Mouse (Mus musculus) myocyte (in vitro differentiated cells): Measurements from ENCODE around the gene Rere.

ENCODE experiments used
- E2F4 ChIP-seq: IDR thresholded peaks from one replicate; pipeline ENCODE4 v1.6.1; 2011; ENCODE audit warnings: mild to moderate bottlenecking, control low read depth, moderate library complexity; ENCODE audit not compliant: insufficient read depth
- MYOG ChIP-seq, 3 experiments: IDR thresholded peaks; one replicate each; pipeline ENCODE4 v1.6.1; 2011; ENCODE audit warnings: control low read depth in 2 of 3, low read depth in 2 of 3, mild to moderate bottlenecking in 2 of 3; ENCODE audit not compliant: insufficient read length in 2 of 3, control insufficient read depth in 1 of 3, insufficient read depth in 1 of 3
- POLR2A ChIP-seq: IDR thresholded peaks from one replicate; pipeline ENCODE4 v1.6.1; 2011; ENCODE audit warnings: low read depth, mild to moderate bottlenecking, control low read depth, moderate library complexity; ENCODE audit not compliant: insufficient read length
- POLR2AphosphoS2 ChIP-seq: IDR thresholded peaks from one replicate; pipeline ENCODE4 v1.6.1; 2011; ENCODE audit warnings: low read depth, control low read depth; ENCODE audit not compliant: insufficient read length
- TCF12 ChIP-seq: IDR thresholded peaks from one replicate; pipeline ENCODE4 v1.6.1; 2011; ENCODE audit warnings: mild to moderate bottlenecking, control low read depth; ENCODE audit not compliant: poor library complexity, insufficient read depth, severe bottlenecking
- USF1 ChIP-seq: IDR thresholded peaks from one replicate; pipeline ENCODE4 v1.6.1; 2011; ENCODE audit warnings: low read depth, mild to moderate bottlenecking, control low read depth, moderate library complexity

DNA sequence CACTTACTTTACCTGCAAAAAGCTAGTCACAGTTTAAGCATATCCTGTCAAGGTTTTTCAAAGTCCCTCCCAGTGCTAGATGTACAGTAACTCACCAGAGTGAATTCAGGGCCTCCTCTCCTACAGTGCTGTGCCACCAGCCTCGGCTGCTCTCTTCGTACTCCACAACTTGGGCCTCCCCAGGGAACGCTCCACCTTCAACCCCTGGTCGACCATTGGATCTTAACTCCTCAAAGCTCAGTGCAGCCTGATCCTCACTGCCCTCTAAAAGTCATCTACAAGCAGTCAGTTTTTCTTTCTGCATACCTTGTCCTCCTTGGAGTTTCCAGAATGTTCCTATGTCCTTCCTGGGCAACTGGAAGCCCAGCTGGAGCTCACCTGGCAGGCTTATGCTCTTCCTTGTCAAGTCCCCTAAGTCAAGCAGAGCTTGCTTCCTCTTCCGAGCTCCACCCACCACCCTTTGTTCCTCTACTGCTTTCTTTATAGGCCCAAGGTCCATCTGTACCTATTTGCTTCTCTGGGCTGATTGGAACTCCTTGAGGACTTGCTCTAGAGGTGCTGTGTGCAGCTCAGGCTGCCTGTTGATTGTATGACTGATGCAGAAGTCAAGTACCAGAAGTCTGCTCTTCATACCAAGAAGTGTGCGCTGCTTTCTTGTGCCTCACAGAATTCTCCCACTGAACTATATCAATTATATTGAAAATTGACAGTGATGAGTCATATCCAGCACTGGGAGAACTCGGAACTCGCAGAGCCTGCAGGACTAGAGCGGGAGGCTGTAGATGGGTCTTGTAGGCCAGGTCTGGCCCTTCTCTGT lies 287.1 kb downstream of the Rere start:
- TF ChIP-seq POLR2A (no peak), E2F4 (no peak), POLR2AphosphoS2 (no peak), TCF12 (no peak), USF1 (no peak), MYOG (IDR thresholded peaks at IDR 0.05; ENCODE audit: control insufficient read depth in 1 of 3, insufficient read depth in 1 of 3, insufficient read length in 2 of 3, low read depth in 2 of 3) (no peak)
